Mouse (Mus musculus): Measurements from ENCODE around the gene Gm40193.
"Not testable (repeated sequence)": the region's sequence is repeated elsewhere in the genome, so short reads cannot be mapped to it uniquely, and the experiment has no call there.

Gm40193 gene

DNA sequence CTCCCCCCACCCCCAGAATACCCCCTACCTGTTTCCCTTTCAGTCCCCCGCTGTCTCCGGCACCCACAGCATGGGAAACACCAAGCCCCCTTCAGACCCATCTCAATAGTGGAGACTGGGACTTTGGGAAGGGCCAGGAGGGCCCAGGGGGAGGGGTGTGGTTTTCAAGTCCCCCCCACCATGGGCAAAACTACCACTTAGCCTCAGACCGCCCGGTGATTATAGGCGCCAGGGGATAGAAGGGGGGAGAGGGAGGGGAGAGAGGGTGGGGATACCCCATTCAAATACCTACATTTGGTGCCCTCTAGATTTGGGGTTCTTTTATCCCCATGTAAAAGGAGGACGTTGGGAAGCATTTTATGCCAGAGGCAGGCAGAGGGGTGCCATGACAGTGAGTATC lies at the start of gene Gm40193:
TSS of gene Gm40193 (minus strand) at position 101 of the 400 bp plus-strand sequence.
- DNase-seq = no peak

GRCm38 (mm10) chr11:70582196-70582595 lies 49.5 kb upstream of the Gm40193 start:
- no peak for DNase-seq

- no peak for DNase-seq
Measured at GRCm38 (mm10) chr11:70580921-70581320, 48.2 kb upstream of the Gm40193 start.

GRCm38 (mm10) chr11:70580358-70580720 lies 47.6 kb upstream of the Gm40193 start:
- no peak for DNase-seq

DNA sequence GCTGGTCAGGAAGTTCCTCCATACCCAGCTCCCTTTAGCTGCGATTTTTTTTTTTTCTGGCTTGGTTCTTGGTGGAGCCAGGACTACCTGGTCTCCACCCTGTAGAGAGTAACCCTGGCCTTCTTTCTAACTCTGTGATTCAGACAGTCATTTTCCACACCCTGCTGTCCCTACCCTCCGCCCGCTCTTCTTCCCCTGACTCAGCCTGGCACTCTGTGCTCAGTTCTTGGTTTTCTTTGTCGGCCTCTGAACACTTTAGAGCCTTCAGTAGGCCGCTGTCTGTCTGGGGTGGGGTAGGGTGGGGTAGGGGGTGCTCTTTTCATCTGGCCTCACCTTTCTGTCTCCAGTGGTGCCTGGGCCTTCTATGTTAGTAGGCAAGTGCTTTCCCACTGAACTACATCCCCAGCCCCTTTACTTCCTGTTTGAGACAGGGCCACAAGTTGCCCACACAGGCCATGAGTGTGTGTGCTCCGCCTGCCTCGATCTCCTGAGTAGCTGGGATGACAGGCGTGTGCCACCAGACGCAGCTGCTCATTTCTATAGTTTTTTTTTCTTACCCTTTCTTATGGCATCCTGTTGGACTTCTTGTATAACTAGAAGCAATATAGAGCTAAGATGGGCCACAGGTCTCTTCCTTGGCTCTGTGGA lies 47.1 kb upstream of the Gm40193 start:
- no peak for DNase-seq

DNA sequence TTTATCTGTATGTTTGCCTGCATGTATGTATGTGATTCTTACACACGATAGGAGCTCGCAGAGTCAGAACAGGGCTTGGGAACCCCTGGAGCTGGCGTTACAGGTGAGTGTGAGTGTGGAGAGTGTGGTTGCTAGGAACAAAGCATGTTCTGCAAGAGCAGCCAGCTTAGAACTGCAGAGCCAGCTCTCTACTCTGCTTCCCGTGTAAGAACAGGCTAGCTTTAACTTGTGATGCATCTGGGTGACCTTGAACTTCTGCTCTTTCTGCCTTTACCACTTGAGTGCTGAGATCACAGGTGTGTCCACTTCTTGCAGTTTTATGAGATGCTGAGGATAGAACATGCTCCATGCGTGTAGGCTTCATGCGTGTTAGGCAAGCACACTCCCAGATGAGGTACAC lies 46.2 kb upstream of the Gm40193 start:
- DNase-seq = no peak

GRCm38 (mm10) chr11:70577201-70577600 lies 44.5 kb upstream of the Gm40193 start:
- peak; percentile 30 to 54 for DNase-seq

- no peak for DNase-seq
Measured at GRCm38 (mm10) chr11:70573872-70574271, 41.1 kb upstream of the Gm40193 start.

GRCm38 (mm10) chr11:70572348-70572902 lies 39.7 kb upstream of the Gm40193 start:
- DNase-seq = no peak

DNA sequence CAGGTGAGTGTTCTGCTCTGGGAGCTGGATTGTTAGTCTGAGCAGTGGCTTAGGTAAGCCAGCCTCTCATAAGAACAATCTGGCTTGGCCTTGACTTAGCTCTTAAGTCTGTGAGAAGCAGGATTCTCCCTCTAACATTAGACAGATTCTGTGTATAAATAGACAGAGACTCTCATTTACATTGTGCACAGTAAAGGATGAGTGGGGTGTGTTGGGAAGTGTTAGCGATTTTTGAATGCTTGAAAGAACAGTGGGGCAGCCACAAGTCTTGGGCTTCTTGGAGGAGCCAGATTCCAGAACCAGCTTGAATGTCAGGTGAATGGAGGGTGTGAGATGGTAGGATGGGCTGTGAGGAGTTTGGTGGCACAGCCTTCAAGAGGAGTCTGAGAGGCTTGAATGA lies 38.9 kb upstream of the Gm40193 start:
- no peak for DNase-seq

GRCm38 (mm10) chr11:70570614-70571013 lies 37.9 kb upstream of the Gm40193 start:
- DNase-seq = not testable (repeated sequence)

- DNase-seq = no peak
Measured at GRCm38 (mm10) chr11:70566586-70566985, 33.8 kb upstream of the Gm40193 start.

DNA sequence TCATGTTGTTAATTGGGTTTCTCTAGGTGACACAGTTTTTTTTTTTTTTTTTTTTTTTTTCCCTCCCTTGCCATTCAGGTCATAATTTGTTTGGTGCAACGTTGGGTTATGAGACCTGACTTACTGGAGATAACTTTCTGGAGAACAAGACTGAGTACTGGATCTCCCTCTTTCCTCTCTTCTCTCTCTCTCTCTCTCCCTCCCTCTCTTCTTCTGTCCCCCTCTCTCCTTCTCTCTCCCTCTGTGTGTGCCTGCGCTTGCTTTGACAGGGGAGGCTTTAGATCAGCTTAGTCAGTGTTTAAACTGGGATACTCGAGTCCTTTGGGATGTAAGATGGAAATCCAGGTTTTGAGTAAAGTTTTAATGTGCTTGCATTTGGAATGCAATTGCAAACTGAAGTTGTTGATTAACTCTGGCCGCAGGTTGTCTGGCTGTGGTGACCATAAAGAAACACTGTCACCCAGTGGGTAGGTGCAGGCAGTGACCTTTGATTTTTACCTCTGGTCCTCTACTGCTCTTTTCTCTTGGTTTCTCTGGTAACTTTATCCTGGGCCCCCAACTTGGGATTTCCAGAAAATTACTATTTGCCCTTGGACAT lies 31.6 kb upstream of the Gm40193 start:
- peak; percentile 60 to 73 for DNase-seq

GRCm38 (mm10) chr11:70563470-70564275 lies 30.9 kb upstream of the Gm40193 start:
- peak; percentile 54 to 70 for DNase-seq

DNA sequence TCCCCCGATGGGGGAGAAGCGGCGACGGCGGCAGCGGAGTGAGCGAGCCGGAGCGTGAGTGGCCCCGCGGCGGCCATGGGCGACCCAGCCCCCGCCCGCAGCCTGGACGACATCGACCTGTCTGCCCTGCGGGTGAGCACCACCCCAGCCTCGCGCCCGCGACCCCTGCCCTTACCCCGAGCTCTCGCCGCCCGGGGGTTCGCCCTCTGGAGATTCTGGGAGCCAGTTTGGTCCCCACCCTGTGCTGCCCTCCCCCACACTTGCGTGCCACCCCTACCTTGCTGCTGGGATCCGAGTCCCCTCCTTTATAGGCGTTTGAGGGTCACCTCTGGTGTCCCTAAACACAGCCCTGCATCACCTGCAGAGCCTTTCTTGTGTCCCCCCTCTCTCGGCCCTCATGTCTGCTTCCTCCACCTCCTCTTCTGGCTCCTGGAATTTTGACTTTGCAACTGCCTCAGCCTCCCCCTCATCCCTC lies 30.3 kb upstream of the Gm40193 start:
- DNase-seq = no peak

GRCm38 (mm10) chr11:70562287-70562994 lies 29.7 kb upstream of the Gm40193 start, which contains the start of gene Mink1:
Gene Mink1, plus strand, starts transcription at chr11:70562881.
- DNase-seq = peak; percentile 89 to 97

DNA sequence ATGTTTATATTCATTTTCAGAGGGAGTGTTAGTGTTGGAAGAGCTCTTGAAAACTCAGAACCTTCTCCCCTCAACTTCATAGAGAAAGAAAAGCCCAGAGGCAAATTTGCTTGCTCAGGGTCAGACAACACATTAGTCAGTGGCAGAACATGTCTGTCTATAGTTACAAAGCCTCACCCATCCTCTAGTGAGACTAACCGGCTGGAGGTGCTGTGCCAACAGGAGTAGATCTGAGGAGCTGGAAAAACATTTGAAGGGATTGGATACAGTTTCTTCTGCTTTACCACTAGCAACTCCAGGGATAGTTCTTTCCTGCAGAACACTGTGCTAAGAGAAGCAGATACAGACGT lies 29.2 kb upstream of the Gm40193 start:
- DNase-seq = no peak

- DNase-seq = no peak
Measured at GRCm38 (mm10) chr11:70557545-70557944, 24.8 kb upstream of the Gm40193 start.

- no peak for DNase-seq
Measured at GRCm38 (mm10) chr11:70553940-70554339, 21.2 kb upstream of the Gm40193 start.

GRCm38 (mm10) chr11:70551526-70551925 lies 18.8 kb upstream of the Gm40193 start:
- no peak for DNase-seq

DNA sequence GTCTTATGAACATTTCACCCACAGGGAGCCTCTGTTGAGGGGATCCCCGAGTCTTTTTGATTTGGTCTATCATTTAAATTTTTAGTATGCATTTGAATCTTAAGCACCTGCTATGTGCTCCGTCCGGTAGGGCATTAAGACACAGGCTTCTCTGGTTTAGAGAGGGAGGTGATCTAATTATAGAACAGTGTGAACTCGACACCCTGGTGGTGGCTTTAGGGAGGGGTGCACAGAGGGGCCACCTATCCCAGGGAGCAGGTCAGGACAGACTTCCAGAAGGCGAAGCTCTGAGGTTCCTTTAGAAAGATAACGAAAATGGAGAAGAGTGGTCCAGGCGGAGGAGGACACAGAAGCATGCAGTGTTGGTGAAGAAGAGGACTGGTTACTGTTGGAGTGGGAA lies 11.8 kb upstream of the Gm40193 start:
- no peak for DNase-seq

DNA sequence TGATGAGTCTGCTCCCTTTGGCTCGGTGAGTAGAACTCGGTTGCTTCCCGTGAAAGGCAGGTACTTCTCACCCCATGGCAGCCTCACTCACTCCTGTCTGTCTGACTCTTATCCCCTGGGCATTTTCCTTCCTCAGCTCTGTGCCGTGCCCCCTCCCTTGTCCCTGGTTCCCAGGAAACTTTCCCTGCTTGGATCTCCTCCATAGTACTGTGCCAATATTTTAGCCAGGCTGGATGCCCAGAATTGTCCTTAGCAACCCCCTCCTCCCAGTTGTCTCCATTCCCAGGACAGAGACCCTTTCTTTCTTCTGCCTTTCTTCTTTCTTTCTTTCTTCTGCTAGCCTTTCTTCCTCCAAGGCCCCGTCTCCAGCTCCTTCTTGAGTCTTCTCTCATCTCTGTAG lies 8.7 kb upstream of the Gm40193 start:
- no peak for DNase-seq

- DNase-seq = no peak
Measured at GRCm38 (mm10) chr11:70540928-70541327, 8.2 kb upstream of the Gm40193 start.

Data from kidney, postnatal 25 days (tissue).